Mouse (Mus musculus) heart, embryonic 13.5 days (tissue): ENCODE data around the gene Rrp15. TPM values are rescaled to one million over a fixed set of nuclear protein-coding genes. Genes with fewer than 3 reads are reported as not detected.
"Not testable (repeated sequence)": the region's sequence is repeated elsewhere in the genome, so short reads cannot be mapped to it uniquely, and the experiment has no call there.

Experiments used
- ATAC-seq: fragments of 200-750 bp; cut with Nextera tagmentation; 2 replicates; pipeline ENCODE4 v1.8.0; 2017; ENCODE audit warnings: moderate TSS enrichment; ENCODE audit not compliant: insufficient number of reproducible peaks, low FRiP score, low TSS enrichment; ENCODE audit errors: extremely low read depth
- H3K27ac ChIP-seq: fragments of 300-500 bp; sonication (generic); replicated peaks from 2 replicates; pipeline ENCODE4 v1.5.1; 2015; ENCODE audit warnings: moderate library complexity, mild to moderate bottlenecking, inconsistent platforms
- H3K27me3 ChIP-seq: fragments of 300-500 bp; sonication (generic); replicated peaks from 2 replicates; pipeline ENCODE4 v1.6.1; 2015; ENCODE audit warnings: mild to moderate bottlenecking, inconsistent platforms
- H3K36me3 ChIP-seq: fragments of 300-500 bp; sonication (generic); 2 replicates; pipeline ENCODE4 v1.6.1; 2015; ENCODE audit warnings: mild to moderate bottlenecking, inconsistent platforms
- H3K4me1 ChIP-seq: fragments of 300-500 bp; sonication (generic); 2 replicates; pipeline ENCODE4 v1.6.1; 2015; ENCODE audit warnings: inconsistent platforms
- H3K4me2 ChIP-seq: fragments of 300-500 bp; sonication (generic); 2 replicates; pipeline ENCODE4 v1.6.1; 2015; ENCODE audit warnings: inconsistent platforms, mild to moderate bottlenecking, moderate library complexity
- H3K4me3 ChIP-seq: fragments of 300-500 bp; sonication (generic); 2 replicates; pipeline ENCODE4 v1.5.1; 2015; ENCODE audit warnings: moderate library complexity, mild to moderate bottlenecking, inconsistent platforms
- H3K9ac ChIP-seq: fragments of 300-500 bp; sonication (generic); 2 replicates; pipeline ENCODE4 v1.6.1; 2015; ENCODE audit warnings: inconsistent platforms, mild to moderate bottlenecking, moderate library complexity
- H3K9me3 ChIP-seq: fragments of 300-500 bp; sonication (generic); 2 replicates; pipeline ENCODE4 v1.6.1; 2016; ENCODE audit warnings: inconsistent platforms
- WGBS: fragments of 180-500 bp; shearing (Covaris S2); methylation state at CpG from one replicate; pipeline ENCODE4 v1.1.7; 2015; ENCODE audit warnings: mixed read lengths; 5-methylcytosine and 5-hydroxymethylcytosine counted together
- polyA plus RNA-seq: library from polyadenylated mRNA; unstranded; fragments of >200 nt; fragmentation: Nextera tagmentation; extraction: Ambion mirVana; gene quantifications from 2 replicates; pipeline ENCODE4 v1.2.1, GENCODE M21; 2015

Gene Rrp15
- 36.7 and 40.8 TPM in 2 replicates for polyA plus RNA-seq

DNA sequence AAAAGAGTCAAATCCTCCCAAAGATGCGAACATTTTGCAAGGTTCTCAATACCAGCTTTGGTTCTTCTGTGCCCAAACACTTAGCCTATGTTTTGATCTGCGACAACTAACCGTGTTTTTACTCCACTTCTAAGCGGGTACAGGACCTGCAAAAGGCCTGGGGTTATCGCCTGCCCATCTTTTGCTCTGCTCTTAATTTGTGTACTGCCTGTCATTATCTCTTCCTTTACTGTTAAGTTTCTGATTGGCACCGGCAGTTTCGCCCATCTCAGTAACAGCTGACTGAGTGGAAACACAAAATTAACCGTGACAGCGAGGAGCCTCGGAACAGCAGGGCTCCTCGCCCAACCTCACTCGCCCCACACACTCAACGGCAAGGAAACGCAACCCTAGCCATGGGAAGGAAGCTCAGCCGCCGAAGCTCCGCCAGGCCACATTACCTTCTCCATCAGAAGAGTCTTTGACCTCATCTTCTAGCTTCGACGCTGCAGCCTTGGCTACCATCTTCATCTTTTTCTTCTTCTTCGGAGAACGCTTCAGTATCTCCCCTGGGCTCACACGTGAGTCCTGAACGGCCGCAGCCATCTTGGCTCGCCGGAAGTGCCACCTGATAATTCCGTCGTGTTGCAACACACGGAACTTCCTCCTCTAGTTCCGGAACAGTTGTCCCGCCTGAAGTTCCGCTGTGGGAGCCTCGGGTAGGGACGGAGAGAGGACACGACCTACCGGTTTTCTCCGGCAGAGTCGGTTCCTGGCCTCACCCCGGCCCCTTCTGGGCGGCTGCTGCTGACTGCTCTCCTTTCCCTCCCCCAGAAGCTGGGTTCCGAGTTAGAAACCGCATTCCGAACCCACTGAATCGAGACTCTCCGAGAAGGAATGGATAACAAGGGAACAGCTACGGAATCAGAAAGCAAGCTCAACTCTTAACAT, at the start of gene Rrp15:
Gene Rrp15, minus strand, starts transcription at position 635 of the 930 bp plus-strand sequence.
- H3K4me1 ChIP-seq = peaks cover 20% of the 10 kb centered on the region
- peak within 1 kb of the TSS; percentile 91 for H3K4me3 ChIP-seq
- H3K4me2 ChIP-seq = peak within 1 kb of the TSS; percentile 84
- under 1% methylated on average over 46 of the region's 46 CpGs for WGBS
- H3K27me3 ChIP-seq = no peaks in the 10 kb centered on the region
- peak within 1 kb of the TSS; percentile 87 for H3K27ac ChIP-seq
- ATAC-seq = peak; percentile 79
- peak within 1 kb of the TSS; percentile 97 for H3K9ac ChIP-seq
- peaks cover 4% of the 10 kb centered on the region; the same call in 1 of the 2 replicates for H3K36me3 ChIP-seq
- H3K9me3 ChIP-seq = no peaks in the 10 kb centered on the region

DNA sequence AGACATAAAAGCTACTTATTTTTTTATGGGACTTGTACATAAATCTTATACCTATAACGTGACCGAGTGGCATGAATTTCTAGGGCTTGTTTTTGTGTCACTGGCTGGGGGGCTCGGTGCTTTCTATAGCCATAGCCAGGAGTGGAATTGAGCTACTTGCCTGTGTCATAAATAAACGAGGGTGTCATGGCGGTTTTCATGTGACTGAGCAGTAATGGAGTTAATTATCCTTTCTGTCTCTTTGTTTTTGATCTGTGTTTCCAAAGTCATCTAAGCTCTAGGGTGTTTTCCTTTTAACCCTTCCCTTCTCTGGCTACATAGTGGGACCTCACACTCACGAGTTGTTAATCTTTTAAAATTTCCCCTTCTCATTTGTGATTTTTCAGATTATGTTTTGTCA, 48.8 kb upstream of the Rrp15 start:
- Histone ChIP-seq H3K9ac (no peak overlapping the region), H3K4me2 (no peak overlapping the region), H3K27ac (no peak overlapping the region), H3K36me3 (no peaks in the 10 kb centered on the region), H3K27me3 (no peaks in the 10 kb centered on the region), H3K4me3 (no peak overlapping the region), H3K9me3 (no peaks in the 10 kb centered on the region), H3K4me1 (no peaks in the 10 kb centered on the region)
- WGBS = 65% methylated on average over 6 of the region's 6 CpGs
- no peak for ATAC-seq

DNA sequence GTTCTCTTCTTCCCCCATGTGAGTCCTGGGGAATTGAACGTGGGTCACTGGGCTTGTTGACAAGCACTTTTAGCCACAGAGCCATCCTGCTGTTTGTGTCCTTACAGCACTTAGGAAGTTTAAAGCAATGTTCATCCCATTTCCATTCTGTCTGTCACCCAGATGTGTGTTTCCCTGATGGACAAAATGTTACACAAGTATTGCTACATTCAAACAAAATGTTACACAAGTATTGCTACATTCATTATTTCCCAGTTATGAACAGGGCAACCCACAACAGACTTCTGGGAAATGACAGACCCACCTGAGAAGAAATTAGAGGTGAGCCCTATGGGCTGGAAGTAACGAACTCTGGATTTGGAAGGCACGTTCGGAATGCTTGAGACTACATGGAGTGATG, 36.2 kb upstream of the Rrp15 start:
- WGBS = 76% methylated on average over 4 of the region's 4 CpGs

DNA sequence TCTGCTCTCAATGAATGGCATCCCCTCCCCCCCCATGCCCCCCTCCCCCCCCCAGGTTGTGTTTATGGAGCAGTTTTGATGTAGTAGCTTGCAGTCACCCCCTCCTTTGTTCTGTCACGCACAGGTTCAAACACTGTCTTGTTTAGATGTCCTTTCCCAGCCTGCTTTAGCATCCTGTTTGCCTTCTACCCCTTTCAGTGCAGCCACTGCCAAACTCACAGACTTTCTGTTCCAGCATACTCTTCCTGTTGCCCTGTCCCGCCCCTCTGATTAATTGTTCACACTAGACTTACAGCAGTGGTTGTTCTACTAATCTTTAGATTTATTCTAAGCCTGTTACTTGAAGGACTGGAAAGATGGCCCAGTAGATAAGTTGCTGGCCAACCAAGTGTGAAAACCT, 31.7 kb upstream of the Rrp15 start:
- Histone ChIP-seq H3K4me1 (no peaks in the 10 kb centered on the region), H3K4me2 (peak overlapping the region; percentile 18; the same call in 1 of the 2 replicates), H3K27me3 (no peaks in the 10 kb centered on the region), H3K4me3 (no peak overlapping the region), H3K9ac (no peak overlapping the region), H3K36me3 (no peaks in the 10 kb centered on the region), H3K9me3 (no peaks in the 10 kb centered on the region; the same call in 1 of the 2 replicates), H3K27ac (no peak overlapping the region)
- WGBS = 37% methylated on average over 2 of the region's 2 CpGs
- no peak for ATAC-seq

More for the DNA sequence above, 36.2 kb upstream of the Rrp15 start:
- no peak overlapping the region for H3K4me2 ChIP-seq
- H3K4me1 ChIP-seq = no peaks in the 10 kb centered on the region
- ATAC-seq = no peak
- no peak overlapping the region for H3K27ac ChIP-seq
- H3K9ac ChIP-seq = no peak overlapping the region
- H3K36me3 ChIP-seq = no peaks in the 10 kb centered on the region
- no peaks in the 10 kb centered on the region for H3K9me3 ChIP-seq
- H3K4me3 ChIP-seq = no peak overlapping the region
- no peaks in the 10 kb centered on the region for H3K27me3 ChIP-seq

DNA sequence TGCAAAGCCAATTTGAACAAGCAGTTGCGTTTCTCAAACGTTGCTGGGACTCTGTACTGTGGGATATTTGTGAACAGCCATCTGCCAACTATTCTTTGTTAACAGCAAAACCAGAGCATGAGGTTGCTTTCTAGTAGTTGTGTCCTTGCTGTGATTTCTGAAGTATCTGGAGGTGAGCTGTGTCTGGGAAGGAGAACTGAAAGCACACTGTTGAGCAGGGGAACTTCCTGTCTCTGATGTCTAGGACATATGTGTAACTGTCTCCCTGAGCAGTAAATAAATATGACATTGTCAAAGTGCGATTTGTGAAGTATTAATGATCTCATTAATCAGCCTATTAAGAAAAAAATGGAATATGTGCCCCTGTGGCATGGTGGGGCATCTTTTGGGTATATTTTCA, 24.0 kb upstream of the Rrp15 start:
- H3K4me1 ChIP-seq = no peaks in the 10 kb centered on the region
- H3K27ac ChIP-seq = no peak overlapping the region
- H3K36me3 ChIP-seq = no peaks in the 10 kb centered on the region
- no peaks in the 10 kb centered on the region for H3K27me3 ChIP-seq
- WGBS = 59% methylated on average over 3 of the region's 3 CpGs
- H3K4me3 ChIP-seq = no peak overlapping the region
- H3K4me2 ChIP-seq = no peak overlapping the region
- no peak for ATAC-seq
- H3K9ac ChIP-seq = no peak overlapping the region
- no peaks in the 10 kb centered on the region; the same call in 1 of the 2 replicates for H3K9me3 ChIP-seq

GRCm38 (mm10) chr1:186772547-186773077, 23.5 kb upstream of the Rrp15 start:
- Histone ChIP-seq H3K4me3 (no peak overlapping the region), H3K9ac (no peak overlapping the region), H3K4me1 (no peaks in the 10 kb centered on the region), H3K27ac (no peak overlapping the region), H3K9me3 (no peaks in the 10 kb centered on the region; the same call in 1 of the 2 replicates), H3K36me3 (no peaks in the 10 kb centered on the region), H3K4me2 (no peak overlapping the region), H3K27me3 (no peaks in the 10 kb centered on the region)
- WGBS = 68% methylated on average over 8 of the region's 8 CpGs
- no peak for ATAC-seq

DNA sequence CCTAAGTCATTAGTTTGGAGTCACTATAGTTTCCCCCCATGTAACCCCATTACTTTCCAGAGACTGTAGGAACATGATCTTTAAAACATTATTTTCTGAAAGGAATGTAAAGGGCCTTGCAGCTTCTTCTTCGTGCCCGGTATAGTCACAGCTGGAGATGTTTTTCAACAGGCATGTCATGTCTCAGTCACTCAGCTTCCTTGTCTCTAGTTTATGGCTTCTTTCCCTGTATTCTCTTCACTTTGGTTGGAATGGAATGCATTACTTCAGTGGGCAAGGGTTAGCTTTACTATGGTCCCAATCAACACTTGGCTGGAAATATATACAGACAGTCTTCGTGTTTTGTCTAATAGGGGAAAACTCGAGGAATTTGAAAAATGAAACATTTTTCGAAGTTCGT, 22.8 kb upstream of the Rrp15 start:
- H3K4me2 ChIP-seq = no peak overlapping the region

GRCm38 (mm10) chr1:186770659-186771058, 21.5 kb upstream of the Rrp15 start:
- H3K4me3 ChIP-seq = no peak overlapping the region
- no peaks in the 10 kb centered on the region for H3K9me3 ChIP-seq
- no peak overlapping the region for H3K4me2 ChIP-seq
- 60% methylated on average over 5 of the region's 5 CpGs for WGBS
- no peak overlapping the region for H3K9ac ChIP-seq
- no peak for ATAC-seq
- H3K27me3 ChIP-seq = no peaks in the 10 kb centered on the region
- no peaks in the 10 kb centered on the region for H3K36me3 ChIP-seq
- no peaks in the 10 kb centered on the region for H3K4me1 ChIP-seq
- no peak overlapping the region for H3K27ac ChIP-seq

More for the DNA sequence above, 22.8 kb upstream of the Rrp15 start:
- Histone ChIP-seq H3K27me3 (no peaks in the 10 kb centered on the region), H3K9ac (no peak overlapping the region), H3K36me3 (no peaks in the 10 kb centered on the region), H3K27ac (no peak overlapping the region), H3K9me3 (no peaks in the 10 kb centered on the region; the same call in 1 of the 2 replicates), H3K4me3 (no peak overlapping the region), H3K4me1 (no peaks in the 10 kb centered on the region)
- no peak for ATAC-seq
- WGBS = 71% methylated on average over 6 of the region's 6 CpGs

- ATAC-seq = no peak
- H3K27me3 ChIP-seq = no peaks in the 10 kb centered on the region
- no peak overlapping the region for H3K9ac ChIP-seq
- 73% methylated on average over 1 of the region's 1 CpGs for WGBS
- H3K36me3 ChIP-seq = no peaks in the 10 kb centered on the region
- H3K4me2 ChIP-seq = no peak overlapping the region
- H3K27ac ChIP-seq = no peak overlapping the region
- no peak overlapping the region for H3K4me3 ChIP-seq
- H3K4me1 ChIP-seq = no peaks in the 10 kb centered on the region
- no peaks in the 10 kb centered on the region for H3K9me3 ChIP-seq
Measured at GRCm38 (mm10) chr1:186768392-186768791, 19.2 kb upstream of the Rrp15 start.

- not testable (repeated sequence) for H3K4me1 ChIP-seq, H3K4me3 ChIP-seq, ATAC-seq, H3K4me2 ChIP-seq, H3K27me3 ChIP-seq, H3K9ac ChIP-seq, H3K9me3 ChIP-seq, H3K27ac ChIP-seq, H3K36me3 ChIP-seq
- WGBS = 62% methylated on average over 6 of the region's 6 CpGs
Measured at GRCm38 (mm10) chr1:186763451-186763850, 14.3 kb upstream of the Rrp15 start.

- Histone ChIP-seq H3K9me3 (no peaks in the 10 kb centered on the region), H3K27ac (peak overlapping the region; percentile 87), H3K9ac (peak overlapping the region; percentile 97), H3K4me1 (peaks cover 20% of the 10 kb centered on the region), H3K4me2 (peak overlapping the region; percentile 84), H3K36me3 (peaks cover 4% of the 10 kb centered on the region; the same call in 1 of the 2 replicates), H3K4me3 (peak overlapping the region; percentile 91), H3K27me3 (no peaks in the 10 kb centered on the region)
- 37% methylated on average over 10 of the region's 10 CpGs for WGBS
- no peak for ATAC-seq
Measured at GRCm38 (mm10) chr1:186749675-186750283, 621 bp upstream of the Rrp15 start.
